Mouse (Mus musculus) c-Kit-positive CD71-positive TER-119-negative erythroid progenitor cells, embryonic 14.5 days (primary cell): ENCODE results near the gene Mrpl49.
A peak's percentile ranks its signal among the peaks of the same experiment; 100 is the strongest.

Experiments used
- DNase-seq: peaks from one replicate; pipeline ENCODE4 v3.0.0-alpha.2; 2013; ENCODE audit warnings: low read depth

Gene Mrpl49

GRCm38 (mm10) chr19:6057313-6058096 lies at the start of gene Mrpl49, which contains the start of gene Fau:
Gene Mrpl49 (minus strand): TSS chr19:6057785.
Gene Fau (plus strand): TSS chr19:6057844.
- peak; percentile 92 for DNase-seq

- no peak for DNase-seq
These were observed 48.0 kb upstream of the Mrpl49 start, which contains the start of gene Naaladl1 for GRCm38 (mm10) chr19:6105586-6105985. Gene Naaladl1 (plus strand): TSS chr19:6105782.

- DNase-seq = no peak
These were observed 46.9 kb upstream of the Mrpl49 start for GRCm38 (mm10) chr19:6104476-6104875.

GRCm38 (mm10) chr19:6102169-6102853 lies 44.7 kb upstream of the Mrpl49 start:
- DNase-seq = no peak

GRCm38 (mm10) chr19:6101186-6101585 lies 43.6 kb upstream of the Mrpl49 start:
- DNase-seq = no peak

GRCm38 (mm10) chr19:6097847-6098246 lies 40.3 kb upstream of the Mrpl49 start:
- DNase-seq = no peak

GRCm38 (mm10) chr19:6094119-6094518 lies 36.5 kb upstream of the Mrpl49 start, which contains the start of gene AC131692.1:
Gene AC131692.1 (plus strand): TSS chr19:6094419.
- no peak for DNase-seq

GRCm38 (mm10) chr19:6088841-6089240 lies 31.3 kb upstream of the Mrpl49 start:
- DNase-seq = no peak

GRCm38 (mm10) chr19:6085417-6085879 lies 27.9 kb upstream of the Mrpl49 start:
- DNase-seq = peak; percentile 77

GRCm38 (mm10) chr19:6084478-6085248 lies 27.1 kb upstream of the Mrpl49 start, which contains the start of the genes Zfpl1 and Cdca5:
Gene Zfpl1 (minus strand): TSS chr19:6084956.
Gene Cdca5 (plus strand): TSS chr19:6084983.
- peak; percentile 99 for DNase-seq

- DNase-seq = no peak
These were observed 24.6 kb upstream of the Mrpl49 start, which contains the start of gene Gm28374 for GRCm38 (mm10) chr19:6082156-6082555. Gene Gm28374 (minus strand): TSS chr19:6082256.

- no peak for DNase-seq
These were observed 22.4 kb upstream of the Mrpl49 start, which contains the start of gene Tmem262 for GRCm38 (mm10) chr19:6079983-6080480. Gene Tmem262 (plus strand): TSS chr19:6080033.

- peak; percentile 90 for DNase-seq
These were observed 19.2 kb upstream of the Mrpl49 start, which contains the start of gene Vps51 for GRCm38 (mm10) chr19:6076564-6077393. Gene Vps51 (minus strand): TSS chr19:6077231.

GRCm38 (mm10) chr19:6073889-6074288 lies 16.3 kb upstream of the Mrpl49 start:
- DNase-seq = no peak

- DNase-seq = no peak
These were observed 13.7 kb upstream of the Mrpl49 start for GRCm38 (mm10) chr19:6071261-6071660.

GRCm38 (mm10) chr19:6070571-6071250 lies 13.1 kb upstream of the Mrpl49 start:
- DNase-seq = no peak

- DNase-seq = no peak
These were observed 12.3 kb upstream of the Mrpl49 start for GRCm38 (mm10) chr19:6069851-6070250.

GRCm38 (mm10) chr19:6068951-6069350 lies 11.4 kb upstream of the Mrpl49 start:
- DNase-seq = no peak

- peak; percentile 93 for DNase-seq
These were observed 10.3 kb upstream of the Mrpl49 start, which contains the start of gene Tm7sf2 for GRCm38 (mm10) chr19:6067724-6068415. Gene Tm7sf2 (minus strand): TSS chr19:6068373.
